8 mouse cellular contexts compared by ENCODE assay signal in the genomic region with DNA sequence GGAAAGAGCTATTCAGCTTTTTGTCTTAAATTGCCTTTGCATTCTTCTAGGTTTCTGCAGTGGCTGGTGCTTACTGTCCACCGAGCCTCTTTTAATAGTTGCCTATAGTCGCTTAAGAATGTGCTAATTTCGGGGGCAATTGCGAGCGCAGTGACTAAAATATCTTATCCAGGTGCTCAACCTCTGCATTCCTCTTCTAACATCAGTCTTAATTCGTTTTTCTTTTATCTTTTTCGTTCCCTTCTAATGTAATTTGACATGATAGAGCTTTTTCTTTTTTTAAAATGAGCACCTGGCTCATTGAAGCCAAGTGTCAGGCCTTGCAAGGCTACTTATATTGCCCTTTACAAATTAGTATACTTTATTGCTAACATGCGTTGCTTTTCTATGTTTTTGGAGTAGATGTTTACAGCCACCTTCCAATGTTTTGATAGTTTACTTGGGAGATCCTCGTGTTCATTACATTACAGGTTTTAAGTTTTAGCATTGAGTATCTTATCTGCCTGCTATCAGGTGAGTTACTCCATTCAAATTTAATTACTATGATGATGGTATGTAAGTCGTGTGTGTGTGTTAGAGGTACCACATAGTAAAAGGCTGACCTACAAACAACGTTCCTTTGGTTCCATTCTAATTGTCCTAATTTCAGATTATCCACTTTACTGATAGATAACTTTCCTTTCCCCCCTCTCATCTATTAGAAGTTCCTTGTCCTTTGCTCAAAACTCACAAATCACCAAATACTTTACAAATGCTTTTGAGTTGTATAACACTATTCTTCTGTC. TPM values are rescaled to one million over a fixed set of nuclear protein-coding genes. Genes with fewer than 3 reads are reported as not detected.
DNase-seq lines count a peak whose midpoint lies in the region; ATAC-seq lines count a peak whose summit lies in the region.

No protein-coding gene starts in this region.

- H3K4me2 ChIP-seq in kidney, embryonic 16.5 days (replicated peaks; ENCODE audit: low read depth, low read length): peak overlapping the region; percentile 55
- peak overlapping the region; percentile 56 for H3K4me2 ChIP-seq in intestine, embryonic 15.5 days (replicated peaks)
- peak overlapping the region; percentile 32; the same call in 1 of the 2 replicates for H3K4me2 ChIP-seq in neural tube, embryonic 14.5 days (ENCODE audit: low read depth, low read length)

- H3K4me3 ChIP-seq in kidney, embryonic 16.5 days (ENCODE audit: low read length): peak overlapping the region; percentile 49
- H3K4me3 ChIP-seq in intestine, embryonic 15.5 days (replicated peaks): peak overlapping the region; percentile 43
- peak overlapping the region; percentile 17; the same call in 1 of the 2 replicates for H3K4me3 ChIP-seq in neural tube, embryonic 14.5 days (ENCODE audit: low read depth, low read length)

- ATAC-seq in kidney, embryonic 16.5 days (ENCODE audit: low FRiP score, low TSS enrichment): no peak
- no peak for ATAC-seq in intestine, embryonic 15.5 days
- ATAC-seq in neural tube, embryonic 14.5 days (ENCODE audit: low read depth): no peak

- no peaks in the 10 kb centered on the region for H3K36me3 ChIP-seq in kidney, embryonic 16.5 days (ENCODE audit: insufficient read depth, low read length)
- no peaks in the 10 kb centered on the region for H3K36me3 ChIP-seq in intestine, embryonic 15.5 days
- H3K36me3 ChIP-seq in neural tube, embryonic 14.5 days (ENCODE audit: control insufficient read depth, insufficient read depth, low read length): no peaks in the 10 kb centered on the region

- H3K27ac ChIP-seq in kidney, embryonic 16.5 days (ENCODE audit: low read length): peak overlapping the region; percentile 75
- peak overlapping the region; percentile 58; the same call in 1 of the 2 replicates for H3K27ac ChIP-seq in intestine, embryonic 15.5 days
- no peak overlapping the region for H3K27ac ChIP-seq in neural tube, embryonic 14.5 days (ENCODE audit: low read depth, low read length)

- H3K27me3 ChIP-seq in kidney, embryonic 16.5 days (ENCODE audit: insufficient read depth, low read length): no peaks in the 10 kb centered on the region
- no peaks in the 10 kb centered on the region for H3K27me3 ChIP-seq in intestine, embryonic 15.5 days (replicated peaks)
- no peaks in the 10 kb centered on the region for H3K27me3 ChIP-seq in neural tube, embryonic 14.5 days (ENCODE audit: control insufficient read depth, insufficient read depth, low read length)

- peaks cover 37% of the 10 kb centered on the region for H3K4me1 ChIP-seq in kidney, embryonic 16.5 days (ENCODE audit: insufficient read depth, low read length)
- H3K4me1 ChIP-seq in intestine, embryonic 15.5 days (replicated peaks): peaks cover 18% of the 10 kb centered on the region
- H3K4me1 ChIP-seq in neural tube, embryonic 14.5 days (ENCODE audit: control insufficient read depth, insufficient read depth, low read length): peaks cover 10% of the 10 kb centered on the region

- WGBS in kidney, embryonic 16.5 days: 5% methylated on average over 11 of the region's 11 CpGs
- WGBS in intestine, embryonic 15.5 days: 4% methylated on average over 11 of the region's 11 CpGs
- WGBS in neural tube, embryonic 14.5 days: 3% methylated on average over 11 of the region's 11 CpGs

- H3K9ac ChIP-seq in kidney, embryonic 16.5 days (replicated peaks; ENCODE audit: low read length): peak overlapping the region; percentile 72
- peak overlapping the region; percentile 45 for H3K9ac ChIP-seq in intestine, embryonic 15.5 days
- H3K9ac ChIP-seq in neural tube, embryonic 14.5 days (replicated peaks; ENCODE audit: low read depth, low read length): no peak overlapping the region

- H3K9me3 ChIP-seq in kidney, embryonic 16.5 days (ENCODE audit: low read length): no peaks in the 10 kb centered on the region
- no peaks in the 10 kb centered on the region for H3K9me3 ChIP-seq in intestine, embryonic 15.5 days
- no peaks in the 10 kb centered on the region for H3K9me3 ChIP-seq in neural tube, embryonic 14.5 days (ENCODE audit: control insufficient read depth, low read length)

- no peak for DNase-seq in kidney, adult 9 months
- DNase-seq in embryo, embryonic 10.5 days (ENCODE audit: low spot score): peak; percentile 68
- no peak for DNase-seq in cerebellum, postnatal 10 days
- DNase-seq in right cerebral cortex, postnatal 25 days: no peak
- no peak for DNase-seq in thymus, postnatal 25 days

RNA-seq across cellular contexts. Expression of a gene that starts 1.1 kb away (rescaled TPM):
- 0.24 and 1.1 TPM in 2 replicates for polyA plus RNA-seq in kidney, embryonic 16.5 days (2015; fragmentation: Nextera tagmentation; extraction: Ambion mirVana)
- 1.0 and 1.3 TPM in 2 replicates for polyA plus RNA-seq in intestine, embryonic 15.5 days (2015; fragmentation: Nextera tagmentation; extraction: Ambion mirVana)
- polyA plus RNA-seq in neural tube, embryonic 14.5 days (2014; fragmentation: Nextera tagmentation; extraction: Ambion mirVana): 0.18 and 0.67 TPM in 2 replicates

RNA-seq across cellular contexts. Expression of a gene that starts 2.3 kb away (rescaled TPM):
- polyA plus RNA-seq in kidney, embryonic 16.5 days (2015; fragmentation: Nextera tagmentation; extraction: Ambion mirVana): 12.9 and 14.2 TPM in 2 replicates
- 17.7 and 20.5 TPM in 2 replicates for polyA plus RNA-seq in intestine, embryonic 15.5 days (2015; fragmentation: Nextera tagmentation; extraction: Ambion mirVana)
- polyA plus RNA-seq in neural tube, embryonic 14.5 days (2014; fragmentation: Nextera tagmentation; extraction: Ambion mirVana): 9.7 and 17.4 TPM in 2 replicates

RNA-seq across cellular contexts. Expression of a gene that starts 7.5 kb away (rescaled TPM):
- polyA plus RNA-seq in kidney, embryonic 16.5 days (2015; fragmentation: Nextera tagmentation; extraction: Ambion mirVana): 46.3 and 49.3 TPM in 2 replicates
- polyA plus RNA-seq in intestine, embryonic 15.5 days (2015; fragmentation: Nextera tagmentation; extraction: Ambion mirVana): 39.6 and 41.9 TPM in 2 replicates
- 32.6 and 49.7 TPM in 2 replicates for polyA plus RNA-seq in neural tube, embryonic 14.5 days (2014; fragmentation: Nextera tagmentation; extraction: Ambion mirVana)

RNA-seq across cellular contexts. Expression of a gene that starts 8.6 kb away (rescaled TPM):
- polyA plus RNA-seq in kidney, embryonic 16.5 days (2015; fragmentation: Nextera tagmentation; extraction: Ambion mirVana): 3.1 and 3.7 TPM in 2 replicates
- 5.8 and 6.5 TPM in 2 replicates for polyA plus RNA-seq in intestine, embryonic 15.5 days (2015; fragmentation: Nextera tagmentation; extraction: Ambion mirVana)
- 0.71 and 1.1 TPM in 2 replicates for polyA plus RNA-seq in neural tube, embryonic 14.5 days (2014; fragmentation: Nextera tagmentation; extraction: Ambion mirVana)

RNA-seq across cellular contexts. Expression of a gene that starts 15.6 kb away (rescaled TPM):
- polyA plus RNA-seq in kidney, embryonic 16.5 days (2015; fragmentation: Nextera tagmentation; extraction: Ambion mirVana): 8.0 and 10.8 TPM in 2 replicates
- 10.7 and 10.9 TPM in 2 replicates for polyA plus RNA-seq in intestine, embryonic 15.5 days (2015; fragmentation: Nextera tagmentation; extraction: Ambion mirVana)
- polyA plus RNA-seq in neural tube, embryonic 14.5 days (2014; fragmentation: Nextera tagmentation; extraction: Ambion mirVana): 4.2 TPM in 2 replicates
